Mouse (Mus musculus): ENCODE results near the gene Cdkn1c. TPM values are rescaled to one million over a fixed set of nuclear protein-coding genes. Genes with fewer than 3 reads are reported as not detected.

Gene Cdkn1c
- total and polyA plus RNA-seq, 3 experiments: 10.0 to 11.9 TPM; not detected in 1

DNA sequence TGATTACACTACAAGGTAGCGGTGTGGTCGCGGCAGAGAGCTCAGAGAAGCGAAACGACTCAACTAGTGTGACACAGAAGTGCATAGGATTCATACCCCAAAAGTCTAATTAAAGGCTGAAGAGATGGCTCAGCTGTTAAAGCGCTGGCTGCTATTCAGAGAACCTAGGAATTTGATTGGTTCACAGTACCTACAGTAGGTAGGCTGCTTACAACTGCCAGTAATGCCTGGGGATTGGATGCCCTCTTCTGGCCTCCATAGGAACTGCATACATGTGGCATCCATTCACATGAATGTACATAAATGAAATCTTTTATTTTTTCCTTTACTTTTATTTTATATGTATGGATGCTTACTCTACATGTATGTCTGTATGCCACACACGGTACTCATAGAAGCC lies 45.8 kb upstream of the Cdkn1c start:
- Histone ChIP-seq H3K4me1 (ENCODE audit: control insufficient read depth in 1 of 2, insufficient read depth in 2 of 2, low read length in 2 of 2) (peaks cover 0 to 9% of the 10 kb centered on the region in 2 experiments; a peak in 2 of 4 replicates), H3K36me3 (ENCODE audit: control insufficient read depth in 1 of 2, insufficient read depth in 2 of 2, low read length in 2 of 2) (peaks cover 0 to 2% of the 10 kb centered on the region in 2 experiments; a peak in 1 of 4 replicates), H3K79me2 (ENCODE audit: control insufficient read depth, insufficient read depth, low read length, poor library complexity) (peaks cover 5% of the 10 kb centered on the region), H3K27me3 (ENCODE audit: control insufficient read depth in 1 of 2, insufficient read depth in 2 of 2, low read length in 2 of 2) (no peaks in the 10 kb centered on the region), H3K4me3 (ENCODE audit: control insufficient read depth in 1 of 2, insufficient read depth in 1 of 2, low read depth in 2 of 2, low read length in 2 of 2) (no peak overlapping the region), H3K27ac (ENCODE audit: control insufficient read depth, low read depth, low read length) (no peak overlapping the region), H3K9ac (ENCODE audit: control insufficient read depth, low read depth, low read length, poor library complexity, severe bottlenecking) (no peak overlapping the region), H3K9me3 (replicated peaks; ENCODE audit: insufficient read depth, low read length) (no peaks in the 10 kb centered on the region)
- peak; percentile 91 for DNase-seq (ENCODE audit: low read depth, low spot score)
- no peak for TF ChIP-seq UBTF (IDR thresholded peaks at IDR 0.05; ENCODE audit: borderline replicate concordance, insufficient read depth, low read depth, low read length)
- TF ChIP-seq ZC3H11A (IDR thresholded peaks at IDR 0.05; ENCODE audit: low read depth, low read length): peak; percentile 89
- TF ChIP-seq BHLHE40 (IDR thresholded peaks at IDR 0.05; ENCODE audit: borderline replicate concordance, low read depth, low read length): no peak
- no peak for TF ChIP-seq MEF2A (IDR thresholded peaks at IDR 0.05; ENCODE audit: extremely low read depth, insufficient replicate concordance, low read depth, low read length, poor library complexity, severe bottlenecking)
- TF ChIP-seq SMC3 (IDR thresholded peaks at IDR 0.05; ENCODE audit: low read depth, low read length): peak; percentile 88
- TF ChIP-seq JUND (IDR thresholded peaks at IDR 0.05; ENCODE audit: low read depth, low read length): no peak
- TF ChIP-seq USF1 (IDR thresholded peaks at IDR 0.05; ENCODE audit: low read depth, low read length): no peak
- TF ChIP-seq MAFK (IDR thresholded peaks at IDR 0.05; ENCODE audit: borderline replicate concordance, low read depth, low read length): no peak
- TF ChIP-seq KAT2A (conservative IDR thresholded peaks at IDR 0.05; ENCODE audit: low read depth, low read length): no peak
- TF ChIP-seq NRF1 (IDR thresholded peaks at IDR 0.05; ENCODE audit: insufficient read depth, low read depth, low read length, poor library complexity, severe bottlenecking): no peak
- TF ChIP-seq POLR2AphosphoS5 (IDR thresholded peaks at IDR 0.05; ENCODE audit: borderline replicate concordance, low read depth, low read length): no peak
- TF ChIP-seq MYB (IDR thresholded peaks at IDR 0.05; ENCODE audit: low read depth, low read length): no peak
- TF ChIP-seq MAZ (IDR thresholded peaks at IDR 0.05; ENCODE audit: low read depth, low read length): no peak
- no peak for TF ChIP-seq CHD2 (IDR thresholded peaks at IDR 0.05; ENCODE audit: low read length)
- TF ChIP-seq MXI1 (IDR thresholded peaks at IDR 0.05; ENCODE audit: low read depth, low read length): no peak
- TF ChIP-seq ZMIZ1 (IDR thresholded peaks at IDR 0.05; ENCODE audit: low read depth, low read length): no peak
- TF ChIP-seq USF2 (IDR thresholded peaks at IDR 0.05; ENCODE audit: borderline replicate concordance in 1 of 2, insufficient read depth in 1 of 2, low read depth in 1 of 2, low read length in 2 of 2): no peak
- TF ChIP-seq ETS1 (IDR thresholded peaks at IDR 0.05; ENCODE audit: low read depth, low read length): 0 out of 2 replicates have a peak, but pooled peaks have one; percentile 7
- TF ChIP-seq RAD21 (IDR thresholded peaks at IDR 0.05; ENCODE audit: low read depth, low read length): peak; percentile 98
- peak; percentile 83; the same call in 1 of the 2 replicates for TF ChIP-seq MYC (IDR thresholded peaks at IDR 0.05; ENCODE audit: low read depth, low read length)
- TF ChIP-seq GATA1 (IDR thresholded peaks at IDR 0.05; ENCODE audit: low read depth, low read length): no peak
- no peak for TF ChIP-seq ZKSCAN1 (IDR thresholded peaks at IDR 0.05; ENCODE audit: low read depth, low read length)
- TF ChIP-seq NELFE (IDR thresholded peaks at IDR 0.05; ENCODE audit: low read depth, low read length): no peak
- no peak for TF ChIP-seq ELF1 (IDR thresholded peaks at IDR 0.05; ENCODE audit: low read depth, low read length)
- TF ChIP-seq TAL1 (IDR thresholded peaks at IDR 0.05; ENCODE audit: low read length): no peak
- TF ChIP-seq EP300 (IDR thresholded peaks at IDR 0.05; ENCODE audit: low read depth in 1 of 2, low read length in 2 of 2): no peak
- TF ChIP-seq TBP (IDR thresholded peaks at IDR 0.05; ENCODE audit: low read depth, low read length): no peak
- no peak for TF ChIP-seq POLR2AphosphoS2 (IDR thresholded peaks at IDR 0.05; ENCODE audit: low read length)
- peak; percentile 77 to 97 (median 97) for TF ChIP-seq CTCF (IDR thresholded peaks at IDR 0.05 in 2 of 3, conservative IDR thresholded peaks at IDR 0.05 in 1 of 3; ENCODE audit: control insufficient read depth in 1 of 3, insufficient read depth in 1 of 3, low read depth in 2 of 3, low read length in 3 of 3, poor library complexity in 1 of 3, severe bottlenecking in 1 of 3)
- no peak for TF ChIP-seq CHD1 (IDR thresholded peaks at IDR 0.05; ENCODE audit: low read depth, low read length)
- TF ChIP-seq GABPA (IDR thresholded peaks at IDR 0.05; ENCODE audit: low read depth, low read length): no peak
- peak; percentile 82 for TF ChIP-seq SIN3A (IDR thresholded peaks at IDR 0.05; ENCODE audit: low read length)
- no peak for TF ChIP-seq TCF12 (IDR thresholded peaks at IDR 0.05; ENCODE audit: low read depth, low read length)
- no peak for TF ChIP-seq HCFC1 (IDR thresholded peaks at IDR 0.05; ENCODE audit: low read depth, low read length)
- no peak for TF ChIP-seq POLR2A (IDR thresholded peaks at IDR 0.05; ENCODE audit: control insufficient read depth in 1 of 2, insufficient read depth in 1 of 2, low read depth in 1 of 2, low read length in 2 of 2, poor library complexity in 1 of 2)
- TF ChIP-seq E2F4 (IDR thresholded peaks at IDR 0.05; ENCODE audit: borderline replicate concordance, low read depth, low read length): no peak
- no peak for TF ChIP-seq RCOR1 (IDR thresholded peaks at IDR 0.05; ENCODE audit: low read depth, low read length)
- peak; percentile 65 for TF ChIP-seq ZNF384 (IDR thresholded peaks at IDR 0.05; ENCODE audit: low read depth, low read length)

Measured in MEL (cell line).